Mouse (Mus musculus) MEL (cell line): ENCODE measurements around the gene Yipf3. TPM values are rescaled to one million over a fixed set of nuclear protein-coding genes. Genes with fewer than 3 reads are reported as not detected.
A peak's percentile ranks its signal among the peaks of the same experiment; 100 is the strongest.

Source experiments
- DNase-seq: peaks from one replicate; pipeline ENCODE4 v3.0.0; 2011; ENCODE audit warnings: low read depth, low spot score
- H3K27ac ChIP-seq: 2 replicates; pipeline ENCODE4 v1.5.1; 2012; ENCODE audit warnings: low read depth, mild to moderate bottlenecking, control low read depth, low read length, moderate library complexity; ENCODE audit not compliant: control insufficient read depth
- H3K27me3 ChIP-seq, 2 experiments: fragments of 150-350 bp in 1 of 2; sonication (generic) in 1 of 2; 2 replicates each; pipeline ENCODE4 v1.6.1; 2012; ENCODE audit warnings: low read length in 2 of 2, mild to moderate bottlenecking in 2 of 2, improper control_type of control experiment in 1 of 2, moderate library complexity in 1 of 2; ENCODE audit not compliant: insufficient read depth in 2 of 2, control insufficient read depth in 1 of 2
- H3K36me3 ChIP-seq, 2 experiments: 2 replicates each; pipeline ENCODE4 v1.6.1; 2012 to 2014; ENCODE audit warnings: low read length in 2 of 2, improper control_type of control experiment in 1 of 2, inconsistent platforms in 1 of 2, mild to moderate bottlenecking in 1 of 2; ENCODE audit not compliant: insufficient read depth in 2 of 2, control insufficient read depth in 1 of 2
- H3K4me1 ChIP-seq, 2 experiments: fragments of 150-350 bp in 1 of 2; sonication (generic) in 1 of 2; 2 replicates each; pipeline ENCODE4 v1.6.1; 2012; ENCODE audit warnings: low read length in 2 of 2, improper control_type of control experiment in 1 of 2, mild to moderate bottlenecking in 1 of 2; ENCODE audit not compliant: insufficient read depth in 2 of 2, control insufficient read depth in 1 of 2
- H3K4me3 ChIP-seq, 2 experiments: fragments of 150-350 bp in 1 of 2; sonication (generic) in 1 of 2; 2 replicates each; pipeline ENCODE4 v1.5.1; 2012; ENCODE audit warnings: low read depth in 2 of 2, low read length in 2 of 2, mild to moderate bottlenecking in 2 of 2, moderate library complexity in 2 of 2, control low read depth in 1 of 2, improper control_type of control experiment in 1 of 2; ENCODE audit not compliant: control insufficient read depth in 1 of 2, insufficient read depth in 1 of 2
- H3K79me2 ChIP-seq: 2 replicates; pipeline ENCODE4 v1.6.1; 2012; ENCODE audit warnings: mild to moderate bottlenecking, low read length, moderate library complexity; ENCODE audit not compliant: control insufficient read depth, poor library complexity, insufficient read depth
- H3K9ac ChIP-seq: 2 replicates; pipeline ENCODE4 v1.6.1; 2012; ENCODE audit warnings: low read depth, mild to moderate bottlenecking, control low read depth, low read length, moderate library complexity; ENCODE audit not compliant: control insufficient read depth, poor library complexity, severe bottlenecking
- H3K9me3 ChIP-seq: fragments of 150-350 bp; sonication (generic); replicated peaks from 2 replicates; pipeline ENCODE4 v1.6.1; 2012; ENCODE audit warnings: mild to moderate bottlenecking, low read length, improper control_type of control experiment, moderate library complexity; ENCODE audit not compliant: insufficient read depth
- CHD1 ChIP-seq: IDR thresholded peaks from 2 replicates; pipeline ENCODE4 v1.6.1; 2012; ENCODE audit warnings: low read depth, mild to moderate bottlenecking, inconsistent platforms, low read length, improper control_type of control experiment
- CHD2 ChIP-seq: IDR thresholded peaks from 2 replicates; pipeline ENCODE4 v1.6.1; 2011; ENCODE audit warnings: low read length, improper control_type of control experiment
- ELF1 ChIP-seq: IDR thresholded peaks from 2 replicates; pipeline ENCODE4 v1.6.1; 2014; ENCODE audit warnings: low read depth, mild to moderate bottlenecking, inconsistent platforms, low read length, improper control_type of control experiment, moderate library complexity
- EP300 ChIP-seq, 2 experiments: IDR thresholded peaks; 2 replicates each; pipeline ENCODE4 v1.6.1; 2011; ENCODE audit warnings: improper control_type of control experiment in 2 of 2, low read length in 2 of 2, low read depth in 1 of 2, mild to moderate bottlenecking in 1 of 2
- ETS1 ChIP-seq: IDR thresholded peaks from 2 replicates; pipeline ENCODE4 v1.6.1; 2012; ENCODE audit warnings: low read depth, mild to moderate bottlenecking, inconsistent platforms, low read length, improper control_type of control experiment, moderate library complexity
- HCFC1 ChIP-seq: IDR thresholded peaks from 2 replicates; pipeline ENCODE4 v1.6.1; 2012; ENCODE audit warnings: low read depth, mild to moderate bottlenecking, inconsistent platforms, low read length, improper control_type of control experiment, moderate library complexity
- KAT2A ChIP-seq: conservative IDR thresholded peaks from 2 replicates; pipeline ENCODE4 v1.6.1; 2012; ENCODE audit warnings: low read depth, low read length, improper control_type of control experiment, inconsistent platforms
- MAX ChIP-seq: IDR thresholded peaks from 2 replicates; pipeline ENCODE4 v1.6.1; 2011; ENCODE audit warnings: low read length, improper control_type of control experiment
- MXI1 ChIP-seq: IDR thresholded peaks from 2 replicates; pipeline ENCODE4 v1.6.1; 2011; ENCODE audit warnings: mild to moderate bottlenecking, low read depth, low read length, improper control_type of control experiment
- NELFE ChIP-seq: IDR thresholded peaks from 2 replicates; pipeline ENCODE4 v1.6.1; 2011; ENCODE audit warnings: low read depth, low read length, improper control_type of control experiment
- NRF1 ChIP-seq: IDR thresholded peaks from 2 replicates; pipeline ENCODE4 v1.6.1; 2014; ENCODE audit warnings: low read depth, mild to moderate bottlenecking, inconsistent platforms, low read length, improper control_type of control experiment, moderate library complexity; ENCODE audit not compliant: poor library complexity, insufficient read depth, severe bottlenecking
- POLR2A ChIP-seq, 2 experiments: IDR thresholded peaks; 2 replicates each; pipeline ENCODE4 v1.6.1; 2011 to 2012; ENCODE audit warnings: low read length in 2 of 2, mild to moderate bottlenecking in 2 of 2, control low read depth in 1 of 2, improper control_type of control experiment in 1 of 2, low read depth in 1 of 2, moderate library complexity in 1 of 2; ENCODE audit not compliant: control insufficient read depth in 1 of 2, insufficient read depth in 1 of 2, poor library complexity in 1 of 2
- POLR2AphosphoS5 ChIP-seq: IDR thresholded peaks from 2 replicates; pipeline ENCODE4 v1.6.1; 2012; ENCODE audit warnings: low read depth, borderline replicate concordance, mild to moderate bottlenecking, inconsistent platforms, low read length, moderate library complexity, mixed read lengths
- RCOR1 ChIP-seq: IDR thresholded peaks from 2 replicates; pipeline ENCODE4 v1.6.1; 2012; ENCODE audit warnings: low read depth, mild to moderate bottlenecking, inconsistent platforms, low read length, improper control_type of control experiment
- SIN3A ChIP-seq: IDR thresholded peaks from 2 replicates; pipeline ENCODE4 v1.6.1; 2012; ENCODE audit warnings: low read length, improper control_type of control experiment, inconsistent platforms
- SMC3 ChIP-seq: IDR thresholded peaks from 2 replicates; pipeline ENCODE4 v1.6.1; 2011; ENCODE audit warnings: low read depth, low read length, improper control_type of control experiment
- TAL1 ChIP-seq: IDR thresholded peaks from 2 replicates; pipeline ENCODE4 v1.6.1; 2012; ENCODE audit warnings: mild to moderate bottlenecking, inconsistent platforms, low read length, moderate library complexity, mixed read lengths
- TBP ChIP-seq: IDR thresholded peaks from 2 replicates; pipeline ENCODE4 v1.8.0; 2011; ENCODE audit warnings: low read depth, low read length, improper control_type of control experiment
- TCF12 ChIP-seq: IDR thresholded peaks from 2 replicates; pipeline ENCODE4 v1.6.1; 2014; ENCODE audit warnings: low read depth, mild to moderate bottlenecking, inconsistent platforms, low read length, improper control_type of control experiment, moderate library complexity
- UBTF ChIP-seq: IDR thresholded peaks from 2 replicates; pipeline ENCODE4 v1.6.1; 2012; ENCODE audit warnings: low read depth, mild to moderate bottlenecking, inconsistent platforms, low read length, improper control_type of control experiment, moderate library complexity, borderline replicate concordance; ENCODE audit not compliant: insufficient read depth
- USF1 ChIP-seq: IDR thresholded peaks from 2 replicates; pipeline ENCODE4 v1.6.1; 2014; ENCODE audit warnings: low read depth, mild to moderate bottlenecking, inconsistent platforms, low read length, improper control_type of control experiment, moderate library complexity
- USF2 ChIP-seq, 2 experiments: IDR thresholded peaks; 2 replicates each; pipeline ENCODE4 v1.6.1; 2011 to 2012; ENCODE audit warnings: improper control_type of control experiment in 2 of 2, low read length in 2 of 2, borderline replicate concordance in 1 of 2, inconsistent platforms in 1 of 2, low read depth in 1 of 2, mild to moderate bottlenecking in 1 of 2; ENCODE audit not compliant: insufficient read depth in 1 of 2
- ZKSCAN1 ChIP-seq: IDR thresholded peaks from 2 replicates; pipeline ENCODE4 v1.6.1; 2012; ENCODE audit warnings: low read depth, mild to moderate bottlenecking, inconsistent platforms, low read length, improper control_type of control experiment, moderate library complexity
- ZMIZ1 ChIP-seq: IDR thresholded peaks from 2 replicates; pipeline ENCODE4 v1.6.1; 2012; ENCODE audit warnings: low read depth, mild to moderate bottlenecking, inconsistent platforms, low read length, improper control_type of control experiment, moderate library complexity
- ZNF384 ChIP-seq: IDR thresholded peaks from 2 replicates; pipeline ENCODE4 v1.6.1; 2012; ENCODE audit warnings: low read depth, mild to moderate bottlenecking, inconsistent platforms, low read length, improper control_type of control experiment
- polyA plus RNA-seq, 2 experiments: library from polyadenylated mRNA; stranded (reverse) in 1 of 2; unstranded in 1 of 2; fragments of >175 nt in 1 of 2; fragments of >200 nt in 1 of 2; gene quantifications; 2 replicates each; pipeline versions ENCODE4 v1.2.1 to v1.2.4; 2012; ENCODE audit warnings: low replicate concordance in 2 of 2, low read depth in 1 of 2; ENCODE audit not compliant: insufficient read length in 2 of 2, insufficient read depth in 1 of 2, missing spikeins in 1 of 2
- total RNA-seq: library from RNA; depleted of rRNA; stranded (reverse); fragments of 300-350 nt; gene quantifications from 2 replicates; pipeline ENCODE4 v1.2.3, GENCODE M21; 2012; rRNA removed

Gene Yipf3
- 18.9 and 20.8 TPM in 2 replicates for total RNA-seq
- 10 to 100 TPM in 1 of 2 experiments, not detected in 1; 86.5 TPM for polyA plus RNA-seq

DNA sequence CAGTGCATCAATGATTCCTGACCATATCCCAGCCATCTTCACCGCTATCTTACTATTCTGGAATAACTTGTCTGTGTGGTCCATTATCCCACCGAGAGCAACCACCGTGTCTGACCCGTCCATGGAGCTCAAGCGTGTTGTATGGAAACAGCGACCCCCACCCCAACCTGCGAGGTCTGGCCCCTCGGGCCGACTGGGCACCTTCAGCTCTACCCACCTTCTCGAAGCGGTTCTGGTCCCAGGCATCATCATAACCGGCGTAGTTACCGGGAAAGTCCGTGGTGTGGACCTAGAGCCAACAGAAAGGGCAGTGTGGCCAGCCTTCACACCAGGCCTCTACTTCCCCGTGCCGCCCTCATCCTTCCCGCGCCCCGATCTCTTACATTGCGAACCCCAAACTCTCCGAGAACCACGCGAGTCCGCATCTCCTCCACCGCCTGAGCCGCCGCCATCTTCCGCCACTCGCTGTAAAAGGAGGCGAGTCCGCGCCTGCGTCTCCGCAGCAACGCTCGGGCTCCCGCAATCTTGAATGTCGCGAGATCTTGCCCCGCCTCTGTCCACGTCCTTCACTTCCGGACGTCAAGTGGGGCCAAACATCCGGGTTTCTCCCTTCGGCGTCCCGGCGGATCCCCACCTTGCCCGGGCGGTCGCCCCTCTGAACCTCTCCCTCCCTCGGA, at the start of gene Yipf3, which contains the start of gene Polr1c:
Gene Yipf3, plus strand, starts transcription at position 569 of the 677 bp plus-strand sequence.
Gene Polr1c, minus strand, starts transcription at position 543 of the 677 bp plus-strand sequence.
- H3K27ac ChIP-seq, result peak within 1 kb of the TSS; percentile 48
- peaks cover 0 to 14% of the 10 kb centered on the region in 2 experiments; a peak in 2 of 4 replicates for H3K4me1 ChIP-seq
- no peaks in the 10 kb centered on the region for H3K9me3 ChIP-seq
- peaks cover 3 to 14% of the 10 kb centered on the region in 2 experiments; a peak in 3 of 4 replicates for H3K36me3 ChIP-seq
- H3K27me3 ChIP-seq, result no peaks in the 10 kb centered on the region
- H3K79me2 ChIP-seq, result peaks cover 29% of the 10 kb centered on the region
- DNase-seq, result peak; percentile 96
- TF ChIP-seq UBTF (0 out of 2 replicates have a peak, but pooled peaks have one; percentile 59), NELFE (peak; percentile 91), TAL1 (no peak), CHD1 (0 out of 2 replicates have a peak, but pooled peaks have one; percentile 33), POLR2A (IDR thresholded peaks at IDR 0.05; ENCODE audit: control insufficient read depth in 1 of 2, insufficient read depth in 1 of 2, low read depth in 1 of 2, low read length in 2 of 2, poor library complexity in 1 of 2) (peak; percentile 80 to 92), EP300 (IDR thresholded peaks at IDR 0.05; ENCODE audit: low read depth in 1 of 2, low read length in 2 of 2) (0 out of 4 replicates have a peak, but pooled peaks of 1 of the 2 experiments have one; percentile 4), MAX (0 out of 2 replicates have a peak, but pooled peaks have one; percentile 43), NRF1 (peak; percentile 76), MXI1 (peak; percentile 69), ZKSCAN1 (0 out of 2 replicates have a peak, but pooled peaks have one; percentile 46), SIN3A (no peak; the same call in 1 of the 2 replicates), TBP (peak; percentile 75), SMC3 (no peak), POLR2AphosphoS5 (0 out of 2 replicates have a peak, but pooled peaks have one; percentile 6), ELF1 (peak; percentile 89), KAT2A (no peak; the same call in 1 of the 2 replicates), ETS1 (0 out of 2 replicates have a peak, but pooled peaks have one; percentile 24), USF2 (IDR thresholded peaks at IDR 0.05; ENCODE audit: borderline replicate concordance in 1 of 2, insufficient read depth in 1 of 2, low read depth in 1 of 2, low read length in 2 of 2) (no peak), CHD2 (peak; percentile 98), USF1 (0 out of 2 replicates have a peak, but pooled peaks have one; percentile 14), ZNF384 (no peak), ZMIZ1 (peak; percentile 75; the same call in 1 of the 2 replicates), RCOR1 (no peak), TCF12 (peak; percentile 56), HCFC1 (peak; percentile 89)
- peak within 1 kb of the TSS; percentile 89 for H3K9ac ChIP-seq
- H3K4me3 ChIP-seq, result peak within 1 kb of the TSS; percentile 89 to 91
